Mouse (Mus musculus): ENCODE results near the gene Babam2. TPM values are rescaled to one million over a fixed set of nuclear protein-coding genes. Genes with fewer than 3 reads are reported as not detected.

The Babam2 gene
- polyA plus RNA-seq, 1 experiment: 58.7 TPM

DNA sequence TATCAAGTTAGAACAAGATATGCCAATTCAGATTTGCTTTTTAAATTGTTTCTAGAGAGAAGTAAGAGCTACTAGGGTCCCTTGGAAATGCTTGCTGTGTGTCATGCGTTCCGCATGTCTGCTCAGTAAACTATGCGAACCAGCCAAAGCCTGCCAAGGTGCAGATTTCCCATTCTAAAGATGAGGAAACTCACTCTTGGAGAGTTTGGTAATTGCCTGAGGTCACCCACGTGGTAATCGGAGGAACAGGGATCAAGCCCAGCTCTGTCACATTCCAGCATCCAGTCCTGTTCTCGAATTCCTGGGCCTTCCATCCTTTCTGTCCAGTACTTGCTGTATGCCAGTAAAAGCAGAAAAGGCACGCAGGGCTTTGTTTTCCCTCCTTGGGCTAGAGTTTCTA lies 345.7 kb downstream of the Babam2 start:
- no peak for DNase-seq (ENCODE audit: low spot score)

DNA sequence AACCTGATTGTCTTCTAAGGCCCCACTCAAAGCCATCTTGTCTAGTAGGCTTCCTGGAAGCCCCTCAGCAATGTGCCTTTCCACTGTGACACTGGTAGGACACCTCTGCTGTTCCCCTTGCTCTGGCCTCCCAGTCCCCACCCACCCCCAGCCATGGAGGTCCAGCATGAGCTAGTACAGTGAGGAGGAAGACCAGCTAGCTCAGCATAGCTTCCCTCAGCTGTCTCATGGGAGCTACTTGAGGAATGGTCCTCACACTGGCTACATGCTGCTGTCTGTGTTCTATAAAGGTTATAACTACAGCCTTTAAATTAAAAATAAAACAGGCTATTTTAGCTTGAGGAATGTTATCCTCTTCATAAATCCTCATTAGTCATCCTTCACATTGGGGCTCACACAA lies 346.5 kb downstream of the Babam2 start:
- DNase-seq (ENCODE audit: low spot score): no peak

- no peak for DNase-seq (ENCODE audit: low spot score)
These were observed 354.4 kb downstream of the Babam2 start for GRCm38 (mm10) chr5:32051899-32052298.

DNA sequence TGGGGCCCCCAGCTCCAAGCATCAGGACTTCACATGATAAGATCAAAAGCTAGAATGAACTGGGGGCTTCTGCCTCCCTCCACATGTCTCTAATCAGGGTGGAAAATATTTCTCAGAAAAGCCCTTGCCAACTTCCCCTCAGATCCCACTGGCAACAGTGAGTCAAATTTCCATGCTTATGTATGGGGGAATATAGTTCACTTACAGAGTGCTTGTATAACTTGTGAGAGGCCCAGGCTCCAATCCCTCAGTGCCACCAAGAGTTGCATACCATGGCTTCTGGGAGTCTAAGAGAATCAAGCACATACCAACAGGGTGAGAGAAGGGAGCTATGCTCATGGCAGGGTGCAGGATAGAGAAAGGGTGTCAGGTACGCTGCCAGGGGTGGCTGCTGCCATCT lies 355.0 kb downstream of the Babam2 start:
- DNase-seq (ENCODE audit: low spot score): no peak

DNA sequence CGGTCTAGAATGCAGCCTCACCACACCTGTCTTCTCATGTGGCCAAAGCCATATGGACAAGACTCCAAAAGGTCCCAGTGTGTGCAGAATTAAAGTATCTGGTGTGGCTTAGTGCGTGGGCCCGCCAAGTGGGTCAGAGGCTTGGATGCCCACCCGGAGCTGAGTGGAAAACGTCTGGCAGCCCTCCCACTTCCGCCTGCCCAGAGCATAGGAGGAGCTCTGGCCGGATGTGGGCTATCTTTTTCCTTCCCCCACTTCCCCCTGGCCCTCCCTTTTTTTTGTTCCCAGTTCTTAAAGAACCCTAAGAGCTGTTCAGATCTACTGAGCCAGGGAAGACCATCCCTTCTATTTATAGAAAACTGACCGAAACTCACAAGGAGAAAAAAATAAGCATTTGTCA lies 356.0 kb downstream of the Babam2 start:
- no peak for DNase-seq (ENCODE audit: low spot score)

DNA sequence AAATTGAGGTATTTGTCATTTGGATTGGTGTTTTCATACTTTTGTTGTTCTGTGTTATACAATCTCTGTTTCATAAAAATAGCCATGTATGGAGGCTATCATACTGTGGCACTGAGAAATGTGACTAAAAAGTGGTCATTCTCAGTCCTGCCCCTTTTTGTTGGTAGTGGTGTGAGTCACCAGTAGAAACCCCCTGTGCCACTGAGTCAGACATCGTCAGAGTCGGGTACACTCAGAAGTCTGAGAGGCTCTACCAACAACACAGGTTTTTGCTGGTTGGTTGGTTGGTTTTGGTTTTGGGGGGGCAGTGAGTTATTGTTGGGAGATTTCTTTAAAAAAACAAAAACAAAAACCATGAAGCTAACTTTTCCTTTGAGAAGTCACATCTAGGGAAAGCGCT lies 358.2 kb downstream of the Babam2 start:
- DNase-seq (ENCODE audit: low spot score): no peak

DNA sequence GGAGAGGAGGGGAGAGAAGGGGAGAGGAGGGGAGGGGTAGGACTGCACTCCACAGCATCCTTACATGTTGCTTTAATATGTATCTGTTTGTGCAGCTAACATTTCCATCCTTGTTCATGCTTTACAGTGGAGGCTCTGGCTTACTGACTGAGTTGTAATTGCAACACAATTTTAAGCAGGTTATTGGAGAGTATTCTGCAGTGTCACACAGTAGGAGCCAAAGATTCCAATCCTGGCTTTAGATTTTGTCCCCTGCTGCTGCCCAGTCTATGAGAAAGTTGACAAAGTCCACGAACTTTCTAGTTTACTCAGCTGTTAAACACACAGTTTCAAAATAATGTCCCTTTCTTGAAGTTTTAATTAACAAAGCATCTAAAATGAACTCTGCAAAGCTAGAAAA lies 358.6 kb downstream of the Babam2 start:
- DNase-seq (ENCODE audit: low spot score): no peak

- no peak for DNase-seq (ENCODE audit: low spot score)
These were observed 361.2 kb downstream of the Babam2 start for GRCm38 (mm10) chr5:32058481-32059253.

DNA sequence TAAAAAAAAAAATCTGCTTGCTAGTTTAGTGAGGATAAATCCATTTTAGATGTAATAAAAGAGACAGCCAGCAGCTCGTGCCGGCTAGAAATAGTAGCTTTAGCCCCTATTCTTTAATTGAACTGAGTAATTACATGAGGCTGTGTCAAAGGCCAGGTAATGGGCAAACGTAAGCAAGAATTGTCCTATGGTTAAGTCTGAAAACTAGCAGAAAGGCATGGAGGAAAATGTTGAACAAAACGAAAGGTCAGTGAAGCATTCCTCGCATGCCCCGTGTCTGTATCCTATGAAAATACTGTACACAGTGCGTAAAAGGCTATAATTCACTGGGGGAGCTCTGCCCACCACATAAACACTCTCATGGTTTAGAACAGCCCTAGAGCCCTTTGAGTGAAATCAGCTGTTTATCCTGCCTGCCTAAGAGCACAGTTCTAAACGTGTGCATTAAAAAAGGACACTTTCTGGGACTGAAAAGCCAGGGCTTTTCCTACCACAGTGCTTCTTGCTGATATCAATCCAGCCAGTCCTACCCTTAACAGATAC lies 361.8 kb downstream of the Babam2 start:
- no peak for DNase-seq (ENCODE audit: low spot score)

DNA sequence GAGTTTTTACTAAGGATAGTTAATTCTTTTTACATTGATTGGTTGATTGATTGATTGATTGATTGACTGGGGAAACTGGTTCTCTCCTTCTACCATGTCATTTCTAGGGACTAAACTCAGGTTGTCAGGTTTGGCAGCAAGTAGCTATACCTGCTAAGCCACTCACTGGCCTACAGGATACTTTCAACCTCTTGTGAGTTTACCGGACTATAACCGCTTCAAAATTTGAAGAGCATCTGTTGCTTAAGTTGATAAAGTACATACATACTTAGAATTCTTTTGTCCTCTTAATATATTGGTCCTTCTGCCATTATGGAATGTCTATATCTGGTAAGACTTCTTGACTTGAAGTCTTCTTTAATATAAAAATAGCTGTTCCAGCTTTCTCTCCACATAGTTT lies 363.0 kb downstream of the Babam2 start:
- DNase-seq (ENCODE audit: low spot score): no peak

GRCm38 (mm10) chr5:32061854-32062253 lies 364.4 kb downstream of the Babam2 start:
- no peak for DNase-seq (ENCODE audit: low spot score)

DNA sequence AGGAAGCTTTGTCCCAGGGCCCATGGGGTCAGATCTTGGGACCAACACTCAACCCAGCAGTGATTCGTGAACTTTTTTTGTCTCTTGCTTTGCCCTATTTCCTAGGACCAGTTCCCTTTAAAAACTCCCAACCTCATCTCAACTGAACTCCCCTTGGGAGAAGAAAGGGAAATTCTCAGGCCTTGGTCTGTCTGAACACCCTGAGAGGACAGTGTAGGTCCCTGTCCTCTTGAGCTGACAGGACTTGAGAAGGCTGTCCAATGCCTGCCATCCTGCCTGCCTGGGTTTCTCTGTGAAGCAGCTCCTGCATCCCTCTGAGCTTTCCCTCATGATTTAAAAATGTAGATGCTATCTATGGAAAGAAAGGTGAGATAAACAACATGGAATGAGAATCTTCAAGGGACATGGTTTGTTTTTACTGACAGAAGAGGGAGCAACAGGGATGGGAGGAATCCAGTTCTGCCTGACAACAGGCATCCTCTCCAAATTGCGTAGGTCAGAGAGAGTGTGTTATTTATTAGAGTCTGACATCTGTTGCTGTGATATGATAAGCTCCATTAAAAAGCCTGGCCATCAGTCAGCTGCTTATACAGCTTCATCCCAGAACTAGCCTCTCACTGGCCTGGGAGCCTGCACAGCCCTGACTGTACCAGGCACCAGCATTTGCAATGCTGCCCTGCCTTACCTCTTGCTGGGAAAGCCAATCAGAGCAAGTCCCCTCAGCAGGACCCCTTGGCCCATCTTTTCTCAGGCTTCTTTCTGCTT lies 367.0 kb downstream of the Babam2 start:
- no peak for DNase-seq (ENCODE audit: low spot score)

DNA sequence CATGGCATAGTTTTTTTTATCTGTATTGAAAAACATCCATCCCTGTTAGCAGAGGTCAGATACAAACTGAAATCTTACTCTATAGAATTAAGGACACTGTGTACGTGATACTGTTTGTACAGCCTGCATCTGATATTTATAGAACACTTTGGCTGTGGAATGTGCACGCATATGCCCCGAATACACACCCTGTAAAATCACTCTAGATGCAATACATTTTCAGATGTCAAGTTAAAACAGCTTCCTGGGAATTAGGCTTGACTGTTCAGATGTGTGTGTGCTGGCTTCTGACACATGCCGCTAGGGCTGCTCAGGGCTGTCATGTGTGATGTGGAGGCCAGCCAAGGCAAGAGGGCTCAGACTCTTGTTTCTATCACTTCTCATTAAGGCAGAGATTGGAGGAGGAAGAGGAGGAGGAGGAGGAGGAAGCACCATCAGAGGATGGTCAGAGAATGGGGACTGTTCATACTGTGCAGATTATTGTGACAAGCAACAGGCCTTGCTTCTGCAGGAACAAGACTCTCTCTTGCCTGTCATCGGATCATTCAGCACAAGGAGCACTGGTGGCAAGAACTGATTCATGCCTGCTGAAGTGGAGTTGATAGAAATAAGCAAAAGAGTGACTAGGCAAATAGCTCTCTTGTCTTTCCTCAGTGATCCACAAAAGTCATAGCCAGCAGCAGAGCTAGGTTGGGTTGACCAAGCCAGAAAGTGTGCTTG lies 368.7 kb downstream of the Babam2 start:
- no peak for DNase-seq (ENCODE audit: low spot score)

GRCm38 (mm10) chr5:32066839-32067238 lies 369.4 kb downstream of the Babam2 start:
- DNase-seq (ENCODE audit: low spot score): no peak

DNA sequence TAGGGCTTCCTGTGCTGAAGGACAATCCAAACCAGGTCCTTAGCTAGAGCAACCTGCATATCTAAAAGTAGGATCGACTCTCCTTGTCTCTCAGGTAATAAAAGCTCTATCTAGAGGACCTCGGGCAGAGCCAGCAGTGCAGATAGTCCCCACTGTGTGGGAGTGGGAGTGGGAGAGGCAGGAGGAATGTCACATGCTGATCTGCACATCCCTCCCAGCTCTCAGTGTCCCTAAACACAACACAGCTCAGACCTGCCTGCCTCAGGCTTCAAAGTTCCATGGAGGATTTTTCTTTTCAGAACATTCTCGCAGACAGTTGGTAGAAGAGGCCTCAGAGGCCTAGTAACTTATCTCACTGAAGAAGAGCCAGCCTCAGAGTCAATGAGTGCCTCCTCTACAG lies 371.1 kb downstream of the Babam2 start:
- no peak for DNase-seq (ENCODE audit: low spot score)

- DNase-seq (ENCODE audit: low spot score): no peak
These were observed 371.6 kb downstream of the Babam2 start for GRCm38 (mm10) chr5:32069096-32069495.

- DNase-seq (ENCODE audit: low spot score): no peak
These were observed 372.2 kb downstream of the Babam2 start for GRCm38 (mm10) chr5:32069566-32070169.

DNA sequence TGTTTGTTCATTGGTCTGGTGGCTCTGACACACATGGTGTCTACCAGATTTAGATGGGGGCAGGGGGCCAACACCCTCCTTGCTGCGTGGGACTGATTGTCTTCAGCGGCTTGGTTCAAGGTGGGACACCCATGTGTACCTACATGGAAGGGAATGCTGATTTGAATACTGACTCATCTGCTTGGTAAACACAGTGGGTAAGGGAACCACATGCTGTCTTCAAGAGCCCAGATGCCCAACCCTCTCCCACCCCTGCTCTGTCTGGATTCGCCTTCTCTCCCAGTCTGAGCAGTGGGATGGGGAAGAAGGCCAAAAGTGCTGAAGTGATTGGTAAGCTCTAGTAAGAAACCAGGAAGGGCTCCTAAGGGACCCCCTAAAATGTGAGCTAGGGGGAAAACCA lies 373.3 kb downstream of the Babam2 start:
- DNase-seq (ENCODE audit: low spot score): no peak

- no peak for DNase-seq (ENCODE audit: low spot score)
These were observed 373.8 kb downstream of the Babam2 start for GRCm38 (mm10) chr5:32071314-32071713.

GRCm38 (mm10) chr5:32071824-32072223 lies 374.3 kb downstream of the Babam2 start:
- DNase-seq (ENCODE audit: low spot score): peak; percentile 18

DNA sequence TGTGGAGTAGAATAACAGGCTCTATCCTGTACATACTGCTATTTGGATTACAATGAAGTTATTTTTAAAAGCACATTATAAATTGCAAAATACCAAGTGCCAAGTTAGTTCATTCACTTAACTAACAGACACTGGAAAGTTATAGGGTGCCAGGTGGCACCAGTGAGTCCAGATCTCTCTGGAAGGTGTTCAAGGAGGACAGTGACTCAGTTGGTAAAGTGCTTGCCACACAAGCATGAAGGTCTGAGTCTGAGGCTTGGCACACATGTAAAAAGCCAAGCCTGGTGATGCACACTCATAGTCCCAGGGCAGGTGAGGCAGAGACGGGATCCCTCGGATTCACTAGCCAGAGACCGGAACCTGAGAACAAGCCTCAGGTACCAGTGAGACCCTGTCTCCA lies 375.4 kb downstream of the Babam2 start:
- DNase-seq (ENCODE audit: low spot score): peak; percentile 4

DNA sequence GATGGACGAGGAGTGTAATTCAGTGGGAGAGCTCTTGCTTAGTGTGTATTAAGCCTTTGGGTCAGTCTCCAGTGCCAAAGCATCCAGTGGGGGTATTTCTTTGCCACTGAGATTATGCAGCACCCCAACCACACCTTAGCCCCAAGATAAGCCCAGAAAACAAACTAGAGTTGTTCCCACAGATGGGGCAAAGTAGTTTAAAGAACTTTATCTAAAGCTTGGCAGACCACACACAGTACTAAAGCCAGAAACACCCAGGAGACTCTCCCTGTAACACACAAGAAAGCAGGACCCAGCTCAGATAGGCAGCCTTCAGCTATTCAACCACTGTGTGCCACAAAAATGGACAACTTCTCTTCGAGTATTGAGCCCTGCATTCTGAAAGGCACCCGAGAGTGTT lies 376.6 kb downstream of the Babam2 start:
- DNase-seq (ENCODE audit: low spot score): no peak

Data from urinary bladder, adult 2 months (tissue).